Mouse (Mus musculus): ENCODE measurements at regions not wholly inside any gene's neighbourhood (a gene's known extent, or its start where the extent isn't known, plus 50 kb on each side); places are given as distances from the start of the nearest gene placed in this dataset.
"Not testable (repeated sequence)": the region's sequence is repeated elsewhere in the genome, so short reads cannot be mapped to it uniquely, and the experiment has no call there.

GRCm38 (mm10) chr10:10205805-10206520, 266.2 kb downstream of the Adgb start:
- H3K9me3 ChIP-seq (ENCODE audit: control insufficient read depth, low read length), result no peaks in the 10 kb centered on the region
- ATAC-seq (replicated peaks; ENCODE audit: low FRiP score), result no peak
- H3K4me3 ChIP-seq (ENCODE audit: low read depth, low read length), result no peak overlapping the region
- H3K36me3 ChIP-seq (ENCODE audit: control insufficient read depth, insufficient read depth, low read length), result no peaks in the 10 kb centered on the region
- no peaks in the 10 kb centered on the region for H3K27me3 ChIP-seq (ENCODE audit: control insufficient read depth, insufficient read depth, low read length)
- H3K9ac ChIP-seq (ENCODE audit: low read length), result no peak overlapping the region
- no peak overlapping the region for H3K4me2 ChIP-seq (ENCODE audit: low read depth, low read length, severe bottlenecking)
- WGBS, result 81% methylated on average over 7 of the region's 7 CpGs
- H3K4me1 ChIP-seq (replicated peaks; ENCODE audit: control insufficient read depth, insufficient read depth, low read length), result no peaks in the 10 kb centered on the region
- H3K27ac ChIP-seq (ENCODE audit: low read depth, low read length), result no peak overlapping the region
- no peak for DNase-seq (ENCODE audit: low spot score)

GRCm38 (mm10) chr10:10203982-10204381, 268.1 kb downstream of the Adgb start:
- no peaks in the 10 kb centered on the region for H3K27me3 ChIP-seq (ENCODE audit: control insufficient read depth, insufficient read depth, low read length)
- no peak overlapping the region for H3K9ac ChIP-seq (ENCODE audit: low read length)
- H3K36me3 ChIP-seq (ENCODE audit: control insufficient read depth, insufficient read depth, low read length), result no peaks in the 10 kb centered on the region
- H3K4me2 ChIP-seq (ENCODE audit: low read depth, low read length, severe bottlenecking), result no peak overlapping the region
- ATAC-seq (replicated peaks; ENCODE audit: low FRiP score) (no peak), DNase-seq (ENCODE audit: low spot score) (no peak)
- 88% methylated on average over 7 of the region's 7 CpGs for WGBS
- H3K4me1 ChIP-seq (replicated peaks; ENCODE audit: control insufficient read depth, insufficient read depth, low read length), result no peaks in the 10 kb centered on the region
- H3K27ac ChIP-seq (ENCODE audit: low read depth, low read length), result no peak overlapping the region
- no peaks in the 10 kb centered on the region for H3K9me3 ChIP-seq (ENCODE audit: control insufficient read depth, low read length)
- no peak overlapping the region for H3K4me3 ChIP-seq (ENCODE audit: low read depth, low read length)

- no peak overlapping the region for H3K9ac ChIP-seq (ENCODE audit: low read length)
- 89% methylated on average over 2 of the region's 2 CpGs for WGBS
- H3K36me3 ChIP-seq (ENCODE audit: control insufficient read depth, insufficient read depth, low read length), result no peaks in the 10 kb centered on the region
- H3K27ac ChIP-seq (ENCODE audit: low read depth, low read length), result no peak overlapping the region
- H3K4me1 ChIP-seq (replicated peaks; ENCODE audit: control insufficient read depth, insufficient read depth, low read length), result no peaks in the 10 kb centered on the region
- H3K9me3 ChIP-seq (ENCODE audit: control insufficient read depth, low read length), result no peaks in the 10 kb centered on the region
- H3K4me3 ChIP-seq (ENCODE audit: low read depth, low read length), result no peak overlapping the region
- ATAC-seq (replicated peaks; ENCODE audit: low FRiP score) (no peak), DNase-seq (ENCODE audit: low spot score) (no peak)
- no peaks in the 10 kb centered on the region for H3K27me3 ChIP-seq (ENCODE audit: control insufficient read depth, insufficient read depth, low read length)
- no peak overlapping the region for H3K4me2 ChIP-seq (ENCODE audit: low read depth, low read length, severe bottlenecking)
Measured at GRCm38 (mm10) chr10:10190308-10190707, 281.8 kb downstream of the Adgb start.

- DNase-seq (ENCODE audit: low spot score) (no peak), ATAC-seq (replicated peaks; ENCODE audit: low FRiP score) (no peak)
- whole genome bisulfite sequencing, result 88% methylated on average over 5 of the region's 5 CpGs
- Histone ChIP-seq H3K9me3 (ENCODE audit: control insufficient read depth, low read length) (no peaks in the 10 kb centered on the region), H3K36me3 (ENCODE audit: control insufficient read depth, insufficient read depth, low read length) (no peaks in the 10 kb centered on the region), H3K4me2 (ENCODE audit: low read depth, low read length, severe bottlenecking) (no peak overlapping the region), H3K27ac (ENCODE audit: low read depth, low read length) (no peak overlapping the region), H3K9ac (ENCODE audit: low read length) (no peak overlapping the region), H3K4me3 (ENCODE audit: low read depth, low read length) (no peak overlapping the region), H3K27me3 (ENCODE audit: control insufficient read depth, insufficient read depth, low read length) (no peaks in the 10 kb centered on the region), H3K4me1 (replicated peaks; ENCODE audit: control insufficient read depth, insufficient read depth, low read length) (no peaks in the 10 kb centered on the region)
Measured at GRCm38 (mm10) chr10:10188113-10188512, 284.0 kb downstream of the Adgb start.

GRCm38 (mm10) chr10:10186721-10187120, 285.4 kb downstream of the Adgb start:
- ATAC-seq (replicated peaks; ENCODE audit: low FRiP score), result no peak
- H3K9me3 ChIP-seq (ENCODE audit: control insufficient read depth, low read length), result no peaks in the 10 kb centered on the region
- WGBS, result 90% methylated on average over 5 of the region's 5 CpGs

GRCm38 (mm10) chr10:10185298-10185883, 284.5 kb upstream of the Stxbp5 start:
- no peak overlapping the region for H3K4me2 ChIP-seq (ENCODE audit: low read depth, low read length, severe bottlenecking)
- no peaks in the 10 kb centered on the region for H3K27me3 ChIP-seq (ENCODE audit: control insufficient read depth, insufficient read depth, low read length)
- DNase-seq (ENCODE audit: low spot score) (no peak), ATAC-seq (replicated peaks; ENCODE audit: low FRiP score) (no peak)
- no peaks in the 10 kb centered on the region for H3K4me1 ChIP-seq (replicated peaks; ENCODE audit: control insufficient read depth, insufficient read depth, low read length)
- H3K9me3 ChIP-seq (ENCODE audit: control insufficient read depth, low read length), result no peaks in the 10 kb centered on the region
- H3K27ac ChIP-seq (ENCODE audit: low read depth, low read length), result no peak overlapping the region
- 93% methylated on average over 8 of the region's 8 CpGs for WGBS
- H3K9ac ChIP-seq (ENCODE audit: low read length), result no peak overlapping the region
- no peak overlapping the region for H3K4me3 ChIP-seq (ENCODE audit: low read depth, low read length)
- no peaks in the 10 kb centered on the region for H3K36me3 ChIP-seq (ENCODE audit: control insufficient read depth, insufficient read depth, low read length)

More at GRCm38 (mm10) chr10:10186721-10187120, 285.4 kb downstream of the Adgb start:
- no peaks in the 10 kb centered on the region for H3K27me3 ChIP-seq (ENCODE audit: control insufficient read depth, insufficient read depth, low read length)
- no peak overlapping the region for H3K27ac ChIP-seq (ENCODE audit: low read depth, low read length)
- H3K4me2 ChIP-seq (ENCODE audit: low read depth, low read length, severe bottlenecking), result no peak overlapping the region
- H3K4me1 ChIP-seq (replicated peaks; ENCODE audit: control insufficient read depth, insufficient read depth, low read length), result no peaks in the 10 kb centered on the region
- H3K4me3 ChIP-seq (ENCODE audit: low read depth, low read length), result no peak overlapping the region
- H3K9ac ChIP-seq (ENCODE audit: low read length), result no peak overlapping the region
- DNase-seq (ENCODE audit: low spot score), result no peak
- H3K36me3 ChIP-seq (ENCODE audit: control insufficient read depth, insufficient read depth, low read length), result no peaks in the 10 kb centered on the region

GRCm38 (mm10) chr10:10184386-10184785, 283.5 kb upstream of the Stxbp5 start:
- no peak overlapping the region for H3K4me2 ChIP-seq (ENCODE audit: low read depth, low read length, severe bottlenecking)
- H3K9ac ChIP-seq (ENCODE audit: low read length), result no peak overlapping the region
- no peaks in the 10 kb centered on the region for H3K4me1 ChIP-seq (replicated peaks; ENCODE audit: control insufficient read depth, insufficient read depth, low read length)
- no peak overlapping the region for H3K27ac ChIP-seq (ENCODE audit: low read depth, low read length)
- 81% methylated on average over 5 of the region's 5 CpGs for WGBS
- H3K4me3 ChIP-seq (ENCODE audit: low read depth, low read length), result no peak overlapping the region
- no peaks in the 10 kb centered on the region for H3K36me3 ChIP-seq (ENCODE audit: control insufficient read depth, insufficient read depth, low read length)
- ATAC-seq (replicated peaks; ENCODE audit: low FRiP score) (no peak), DNase-seq (ENCODE audit: low spot score) (no peak)
- H3K27me3 ChIP-seq (ENCODE audit: control insufficient read depth, insufficient read depth, low read length), result no peaks in the 10 kb centered on the region
- H3K9me3 ChIP-seq (ENCODE audit: control insufficient read depth, low read length), result no peaks in the 10 kb centered on the region

- H3K27me3 ChIP-seq (ENCODE audit: control insufficient read depth, insufficient read depth, low read length); H3K4me2 ChIP-seq (ENCODE audit: low read depth, low read length, severe bottlenecking); H3K9me3 ChIP-seq (ENCODE audit: control insufficient read depth, low read length); H3K27ac ChIP-seq (ENCODE audit: low read depth, low read length); H3K9ac ChIP-seq (ENCODE audit: low read length); ATAC-seq (replicated peaks; ENCODE audit: low FRiP score); H3K36me3 ChIP-seq (ENCODE audit: control insufficient read depth, insufficient read depth, low read length); H3K4me3 ChIP-seq (ENCODE audit: low read depth, low read length); H3K4me1 ChIP-seq (replicated peaks; ENCODE audit: control insufficient read depth, insufficient read depth, low read length); DNase-seq (ENCODE audit: low spot score): not testable (repeated sequence)
- 91% methylated on average over 3 of the region's 3 CpGs for WGBS
Measured at GRCm38 (mm10) chr10:10177037-10177436, 276.2 kb upstream of the Stxbp5 start.
